Mouse (Mus musculus): ENCODE data around the gene Fam186b. TPM values are rescaled to one million over a fixed set of nuclear protein-coding genes. Genes with fewer than 3 reads are reported as not detected.
"Not testable (repeated sequence)": the region's sequence is repeated elsewhere in the genome, so short reads cannot be mapped to it uniquely, and the experiment has no call there.

The Fam186b gene
- polyA plus RNA-seq, 1 experiment from 2014 or later = 0.04 TPM

- H3K27ac ChIP-seq (ENCODE audit: low read length) = no peak overlapping the region
- peaks cover 7% of the 10 kb centered on the region for H3K36me3 ChIP-seq (ENCODE audit: control insufficient read depth, insufficient read depth)
- peaks cover 7% of the 10 kb centered on the region for H3K4me1 ChIP-seq (ENCODE audit: control insufficient read depth, low read depth, low read length)
- 75% methylated on average over 11 of the region's 11 CpGs for WGBS (ENCODE audit: insufficient replicate concordance)
- no peaks in the 10 kb centered on the region for H3K27me3 ChIP-seq (ENCODE audit: control insufficient read depth, insufficient read depth, low read depth, low read length)
- H3K4me3 ChIP-seq (ENCODE audit: low read depth, low read length) = no peak overlapping the region
- no peak overlapping the region for H3K9ac ChIP-seq (ENCODE audit: low read depth, low read length)
- no peaks in the 10 kb centered on the region for H3K9me3 ChIP-seq (replicated peaks; ENCODE audit: control insufficient read depth, low read length)
- ATAC-seq (ENCODE audit: low read depth) = no peak
- no peak overlapping the region for H3K4me2 ChIP-seq (ENCODE audit: low read depth, low read length)
These were observed 45.8 kb downstream of the Fam186b start for GRCm38 (mm10) chr15:99249938-99250337.

GRCm38 (mm10) chr15:99248972-99249371 lies 46.7 kb downstream of the Fam186b start:
- WGBS (ENCODE audit: insufficient replicate concordance) = 85% methylated on average over 9 of the region's 9 CpGs
- no peaks in the 10 kb centered on the region for H3K9me3 ChIP-seq (replicated peaks; ENCODE audit: control insufficient read depth, low read length)
- H3K27ac ChIP-seq (ENCODE audit: low read length) = no peak overlapping the region
- H3K4me1 ChIP-seq (ENCODE audit: control insufficient read depth, low read depth, low read length) = peaks cover 3% of the 10 kb centered on the region
- H3K27me3 ChIP-seq (ENCODE audit: control insufficient read depth, insufficient read depth, low read depth, low read length) = no peaks in the 10 kb centered on the region
- no peak overlapping the region for H3K4me3 ChIP-seq (ENCODE audit: low read depth, low read length)
- no peak for ATAC-seq (ENCODE audit: low read depth)
- H3K36me3 ChIP-seq (ENCODE audit: control insufficient read depth, insufficient read depth) = peaks cover 11% of the 10 kb centered on the region
- H3K9ac ChIP-seq (ENCODE audit: low read depth, low read length) = no peak overlapping the region
- H3K4me2 ChIP-seq (ENCODE audit: low read depth, low read length) = no peak overlapping the region

GRCm38 (mm10) chr15:99246736-99247135 lies 49.0 kb downstream of the Fam186b start:
- WGBS (ENCODE audit: insufficient replicate concordance) = 78% methylated on average over 6 of the region's 6 CpGs
- H3K36me3 ChIP-seq (ENCODE audit: control insufficient read depth, insufficient read depth) = peaks cover 14% of the 10 kb centered on the region
- H3K4me2 ChIP-seq (ENCODE audit: low read depth, low read length); H3K9ac ChIP-seq (ENCODE audit: low read depth, low read length); H3K27me3 ChIP-seq (ENCODE audit: control insufficient read depth, insufficient read depth, low read depth, low read length); H3K4me3 ChIP-seq (ENCODE audit: low read depth, low read length); H3K9me3 ChIP-seq (replicated peaks; ENCODE audit: control insufficient read depth, low read length); ATAC-seq (ENCODE audit: low read depth); H3K4me1 ChIP-seq (ENCODE audit: control insufficient read depth, low read depth, low read length); H3K27ac ChIP-seq (ENCODE audit: low read length): not testable (repeated sequence)

- Histone ChIP-seq H3K4me2 (ENCODE audit: low read depth, low read length) (no peak overlapping the region), H3K4me1 (ENCODE audit: control insufficient read depth, low read depth, low read length) (no peaks in the 10 kb centered on the region), H3K27ac (ENCODE audit: low read length) (no peak overlapping the region), H3K9me3 (replicated peaks; ENCODE audit: control insufficient read depth, low read length) (no peaks in the 10 kb centered on the region), H3K9ac (ENCODE audit: low read depth, low read length) (no peak overlapping the region), H3K36me3 (ENCODE audit: control insufficient read depth, insufficient read depth) (peaks cover 13% of the 10 kb centered on the region), H3K4me3 (ENCODE audit: low read depth, low read length) (no peak overlapping the region), H3K27me3 (ENCODE audit: control insufficient read depth, insufficient read depth, low read depth, low read length) (no peaks in the 10 kb centered on the region; the same call in none of the 2 replicates)
- 79% methylated on average over 10 of the region's 10 CpGs for WGBS (ENCODE audit: insufficient replicate concordance)
- no peak for ATAC-seq (ENCODE audit: low read depth)
These were observed 53.6 kb downstream of the Fam186b start for GRCm38 (mm10) chr15:99242045-99242444.

GRCm38 (mm10) chr15:99241249-99241648 lies 54.4 kb downstream of the Fam186b start:
- no peak overlapping the region for H3K4me3 ChIP-seq (ENCODE audit: low read depth, low read length)
- H3K4me2 ChIP-seq (ENCODE audit: low read depth, low read length) = no peak overlapping the region
- no peaks in the 10 kb centered on the region; the same call in none of the 2 replicates for H3K27me3 ChIP-seq (ENCODE audit: control insufficient read depth, insufficient read depth, low read depth, low read length)
- no peak for ATAC-seq (ENCODE audit: low read depth)
- no peak overlapping the region for H3K9ac ChIP-seq (ENCODE audit: low read depth, low read length)
- no peaks in the 10 kb centered on the region for H3K9me3 ChIP-seq (replicated peaks; ENCODE audit: control insufficient read depth, low read length)
- no peaks in the 10 kb centered on the region for H3K4me1 ChIP-seq (ENCODE audit: control insufficient read depth, low read depth, low read length)
- WGBS (ENCODE audit: insufficient replicate concordance) = 68% methylated on average over 4 of the region's 4 CpGs
- H3K36me3 ChIP-seq (ENCODE audit: control insufficient read depth, insufficient read depth) = peaks cover 7% of the 10 kb centered on the region
- H3K27ac ChIP-seq (ENCODE audit: low read length) = no peak overlapping the region

GRCm38 (mm10) chr15:99240129-99240528 lies 55.6 kb downstream of the Fam186b start:
- Histone ChIP-seq H3K4me3 (ENCODE audit: low read depth, low read length) (no peak overlapping the region), H3K4me1 (ENCODE audit: control insufficient read depth, low read depth, low read length) (no peaks in the 10 kb centered on the region), H3K36me3 (ENCODE audit: control insufficient read depth, insufficient read depth) (peaks cover 7% of the 10 kb centered on the region), H3K9me3 (replicated peaks; ENCODE audit: control insufficient read depth, low read length) (no peaks in the 10 kb centered on the region), H3K27me3 (ENCODE audit: control insufficient read depth, insufficient read depth, low read depth, low read length) (no peaks in the 10 kb centered on the region; the same call in none of the 2 replicates), H3K9ac (ENCODE audit: low read depth, low read length) (no peak overlapping the region), H3K4me2 (ENCODE audit: low read depth, low read length) (no peak overlapping the region), H3K27ac (ENCODE audit: low read length) (no peak overlapping the region)
- 59% methylated on average over 4 of the region's 4 CpGs for WGBS (ENCODE audit: insufficient replicate concordance)
- ATAC-seq (ENCODE audit: low read depth) = no peak

- H3K27ac ChIP-seq (ENCODE audit: low read length) = no peak overlapping the region
- H3K27me3 ChIP-seq (ENCODE audit: control insufficient read depth, insufficient read depth, low read depth, low read length) = peaks cover 2% of the 10 kb centered on the region
- no peak overlapping the region for H3K4me3 ChIP-seq (ENCODE audit: low read depth, low read length)
- H3K9ac ChIP-seq (ENCODE audit: low read depth, low read length) = no peak overlapping the region
- 53% methylated on average over 11 of the region's 11 CpGs for WGBS (ENCODE audit: insufficient replicate concordance)
- no peaks in the 10 kb centered on the region for H3K9me3 ChIP-seq (replicated peaks; ENCODE audit: control insufficient read depth, low read length)
- H3K36me3 ChIP-seq (ENCODE audit: control insufficient read depth, insufficient read depth) = no peaks in the 10 kb centered on the region
- H3K4me1 ChIP-seq (ENCODE audit: control insufficient read depth, low read depth, low read length) = peaks cover 3% of the 10 kb centered on the region
- ATAC-seq (ENCODE audit: low read depth) = no peak
- no peak overlapping the region for H3K4me2 ChIP-seq (ENCODE audit: low read depth, low read length)
These were observed 57.7 kb downstream of the Fam186b start for GRCm38 (mm10) chr15:99238006-99238405.

- ATAC-seq (ENCODE audit: low read depth) = no peak; the same call in 1 of the 2 replicates
- Histone ChIP-seq H3K27me3 (ENCODE audit: control insufficient read depth, insufficient read depth, low read depth, low read length) (peaks cover 12% of the 10 kb centered on the region), H3K4me2 (ENCODE audit: low read depth, low read length) (no peak overlapping the region), H3K36me3 (ENCODE audit: control insufficient read depth, insufficient read depth) (no peaks in the 10 kb centered on the region), H3K9me3 (replicated peaks; ENCODE audit: control insufficient read depth, low read length) (no peaks in the 10 kb centered on the region), H3K4me1 (ENCODE audit: control insufficient read depth, low read depth, low read length) (peaks cover 3% of the 10 kb centered on the region), H3K27ac (ENCODE audit: low read length) (no peak overlapping the region), H3K4me3 (ENCODE audit: low read depth, low read length) (no peak overlapping the region), H3K9ac (ENCODE audit: low read depth, low read length) (no peak overlapping the region)
- WGBS (ENCODE audit: insufficient replicate concordance) = 42% methylated on average over 12 of the region's 12 CpGs
These were observed 61.2 kb downstream of the Fam186b start for GRCm38 (mm10) chr15:99234326-99235010.

GRCm38 (mm10) chr15:99233719-99234118 lies 62.0 kb downstream of the Fam186b start:
- H3K4me1 ChIP-seq (ENCODE audit: control insufficient read depth, low read depth, low read length) = peaks cover 3% of the 10 kb centered on the region
- H3K27ac ChIP-seq (ENCODE audit: low read length) = no peak overlapping the region
- no peak overlapping the region for H3K4me2 ChIP-seq (ENCODE audit: low read depth, low read length)
- H3K9ac ChIP-seq (ENCODE audit: low read depth, low read length) = no peak overlapping the region
- 33% methylated on average over 17 of the region's 17 CpGs for WGBS (ENCODE audit: insufficient replicate concordance)
- no peaks in the 10 kb centered on the region for H3K9me3 ChIP-seq (replicated peaks; ENCODE audit: control insufficient read depth, low read length)
- H3K4me3 ChIP-seq (ENCODE audit: low read depth, low read length) = no peak overlapping the region
- no peak for ATAC-seq (ENCODE audit: low read depth)
- H3K27me3 ChIP-seq (ENCODE audit: control insufficient read depth, insufficient read depth, low read depth, low read length) = peaks cover 18% of the 10 kb centered on the region
- H3K36me3 ChIP-seq (ENCODE audit: control insufficient read depth, insufficient read depth) = no peaks in the 10 kb centered on the region

Data from liver, embryonic 16.5 days (tissue).